Mouse (Mus musculus): ENCODE results near the gene Fam71a. TPM values are rescaled to one million over a fixed set of nuclear protein-coding genes. Genes with fewer than 3 reads are reported as not detected.

Fam71a gene
- polyA plus RNA-seq, 1 experiment from 2014 or later: not detected

- peaks cover 11% of the 10 kb centered on the region for H3K4me1 ChIP-seq (ENCODE audit: insufficient read depth)
- no peak overlapping the region for H3K9ac ChIP-seq (replicated peaks)
- no peak for TF ChIP-seq EP300 (IDR thresholded peaks at IDR 0.05; ENCODE audit: low read depth)
- no peak for TF ChIP-seq CTCF (IDR thresholded peaks at IDR 0.05; ENCODE audit: low read depth)
- no peaks in the 10 kb centered on the region for H3K9me3 ChIP-seq (ENCODE audit: low read length)
- H3K4me2 ChIP-seq (ENCODE audit: low read depth, low read length): no peak overlapping the region
- 64% methylated on average over 4 of the region's 4 CpGs for WGBS (ENCODE audit: insufficient replicate concordance)
- no peaks in the 10 kb centered on the region for H3K27me3 ChIP-seq (ENCODE audit: insufficient read depth, low read length)
- no peak for ATAC-seq
- H3K27ac ChIP-seq (ENCODE audit: low read depth): no peak overlapping the region
- no peaks in the 10 kb centered on the region for H3K36me3 ChIP-seq (replicated peaks; ENCODE audit: insufficient read depth, low read length)
- H3K4me3 ChIP-seq (ENCODE audit: low read depth, low read length): no peak overlapping the region
- no peak for DNase-seq
These were observed 29.2 kb downstream of the Fam71a start for GRCm38 (mm10) chr1:191135406-191135805.

GRCm38 (mm10) chr1:191132934-191133333 lies 31.7 kb downstream of the Fam71a start:
- Histone ChIP-seq H3K9me3 (ENCODE audit: low read length) (0 out of 2 replicates have a peak, but pooled peaks cover 4% of the 10 kb centered on the region), H3K4me1 (ENCODE audit: insufficient read depth) (peaks cover 11% of the 10 kb centered on the region), H3K36me3 (replicated peaks; ENCODE audit: insufficient read depth, low read length) (no peaks in the 10 kb centered on the region), H3K4me3 (ENCODE audit: low read depth, low read length) (no peak overlapping the region), H3K27ac (ENCODE audit: low read depth) (peak overlapping the region; percentile 11; the same call in 1 of the 2 replicates), H3K27me3 (ENCODE audit: insufficient read depth, low read length) (no peaks in the 10 kb centered on the region), H3K4me2 (ENCODE audit: low read depth, low read length) (peak overlapping the region; percentile 47), H3K9ac (replicated peaks) (no peak overlapping the region)
- WGBS (ENCODE audit: insufficient replicate concordance): 25% methylated on average over 5 of the region's 5 CpGs
- TF ChIP-seq EP300 (IDR thresholded peaks at IDR 0.05; ENCODE audit: low read depth) (no peak), CTCF (IDR thresholded peaks at IDR 0.05; ENCODE audit: low read depth) (0 out of 2 replicates have a peak, but pooled peaks have one; percentile 7)
- DNase-seq (no peak), ATAC-seq (peak; percentile 55)

- Histone ChIP-seq H3K4me3 (ENCODE audit: low read depth, low read length) (no peak overlapping the region), H3K4me1 (ENCODE audit: insufficient read depth) (peaks cover 11% of the 10 kb centered on the region), H3K27me3 (ENCODE audit: insufficient read depth, low read length) (no peaks in the 10 kb centered on the region), H3K4me2 (ENCODE audit: low read depth, low read length) (no peak overlapping the region), H3K27ac (ENCODE audit: low read depth) (no peak overlapping the region), H3K9me3 (ENCODE audit: low read length) (0 out of 2 replicates have a peak, but pooled peaks cover 4% of the 10 kb centered on the region), H3K9ac (replicated peaks) (no peak overlapping the region), H3K36me3 (replicated peaks; ENCODE audit: insufficient read depth, low read length) (no peaks in the 10 kb centered on the region)
- no peak for TF ChIP-seq CTCF (IDR thresholded peaks at IDR 0.05; ENCODE audit: low read depth)
- no peak for TF ChIP-seq EP300 (IDR thresholded peaks at IDR 0.05; ENCODE audit: low read depth)
- DNase-seq (no peak), ATAC-seq (no peak)
- 62% methylated on average over 5 of the region's 5 CpGs for WGBS (ENCODE audit: insufficient replicate concordance)
These were observed 32.4 kb downstream of the Fam71a start for GRCm38 (mm10) chr1:191132240-191132639.

DNA sequence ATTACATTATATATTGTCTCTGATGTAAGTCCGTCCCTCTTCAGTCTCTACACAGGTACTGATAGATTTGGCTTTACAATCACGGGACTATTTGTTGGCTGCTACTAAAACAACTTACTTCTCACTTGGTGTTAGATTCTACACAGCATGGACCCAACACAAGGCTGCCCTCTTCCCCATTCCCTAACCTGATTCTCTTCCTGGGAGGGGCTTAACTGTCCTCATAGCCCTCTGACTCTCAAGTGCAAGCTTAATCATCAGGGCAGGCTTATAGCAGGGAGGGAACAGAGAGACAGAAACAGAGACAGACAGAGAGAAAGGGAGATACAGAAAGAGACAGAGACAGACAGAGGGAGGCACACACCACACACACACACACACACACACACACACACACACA lies 32.9 kb downstream of the Fam71a start:
- Histone ChIP-seq H3K4me2 (ENCODE audit: low read depth, low read length) (no peak overlapping the region), H3K9ac (replicated peaks) (no peak overlapping the region), H3K27ac (ENCODE audit: low read depth) (no peak overlapping the region), H3K4me3 (ENCODE audit: low read depth, low read length) (no peak overlapping the region), H3K36me3 (replicated peaks; ENCODE audit: insufficient read depth, low read length) (no peaks in the 10 kb centered on the region), H3K4me1 (ENCODE audit: insufficient read depth) (peaks cover 11% of the 10 kb centered on the region), H3K27me3 (ENCODE audit: insufficient read depth, low read length) (no peaks in the 10 kb centered on the region), H3K9me3 (ENCODE audit: low read length) (0 out of 2 replicates have a peak, but pooled peaks cover 4% of the 10 kb centered on the region)
- DNase-seq (no peak), ATAC-seq (no peak)
- WGBS (ENCODE audit: insufficient replicate concordance): 77% methylated on average over 2 of the region's 2 CpGs
- TF ChIP-seq CTCF (IDR thresholded peaks at IDR 0.05; ENCODE audit: low read depth) (no peak), EP300 (IDR thresholded peaks at IDR 0.05; ENCODE audit: low read depth) (no peak)

- Histone ChIP-seq H3K27me3 (ENCODE audit: insufficient read depth, low read length) (0 out of 2 replicates have a peak, but pooled peaks cover 2% of the 10 kb centered on the region), H3K27ac (ENCODE audit: low read depth) (no peak overlapping the region), H3K4me1 (ENCODE audit: insufficient read depth) (peaks cover 2% of the 10 kb centered on the region; the same call in 1 of the 2 replicates), H3K4me3 (ENCODE audit: low read depth, low read length) (peak overlapping the region; percentile 40), H3K9me3 (ENCODE audit: low read length) (0 out of 2 replicates have a peak, but pooled peaks cover 4% of the 10 kb centered on the region), H3K4me2 (ENCODE audit: low read depth, low read length) (peak overlapping the region; percentile 70), H3K36me3 (replicated peaks; ENCODE audit: insufficient read depth, low read length) (no peaks in the 10 kb centered on the region), H3K9ac (replicated peaks) (0 out of 2 replicates have a peak overlapping the region, but pooled peaks have one; percentile 48)
- peak; percentile 87 for DNase-seq
- ATAC-seq: peak; percentile 88
- WGBS (ENCODE audit: insufficient replicate concordance): 8% methylated on average over 37 of the region's 38 CpGs
- TF ChIP-seq EP300 (IDR thresholded peaks at IDR 0.05; ENCODE audit: low read depth): no peak
- peak; percentile 88 for TF ChIP-seq CTCF (IDR thresholded peaks at IDR 0.05; ENCODE audit: low read depth)
These were observed 38.6 kb downstream of the Fam71a start for GRCm38 (mm10) chr1:191125811-191126638.

- 0 out of 2 replicates have a peak, but pooled peaks cover 2% of the 10 kb centered on the region for H3K27me3 ChIP-seq (ENCODE audit: insufficient read depth, low read length)
- WGBS (ENCODE audit: insufficient replicate concordance): 58% methylated on average over 4 of the region's 4 CpGs
- ATAC-seq: no peak
- H3K9ac ChIP-seq (replicated peaks): no peak overlapping the region
- no peaks in the 10 kb centered on the region for H3K36me3 ChIP-seq (replicated peaks; ENCODE audit: insufficient read depth, low read length)
- peaks cover 2% of the 10 kb centered on the region; the same call in 1 of the 2 replicates for H3K4me1 ChIP-seq (ENCODE audit: insufficient read depth)
- no peak overlapping the region for H3K4me3 ChIP-seq (ENCODE audit: low read depth, low read length)
- no peak overlapping the region for H3K4me2 ChIP-seq (ENCODE audit: low read depth, low read length)
- no peak for DNase-seq
- 0 out of 2 replicates have a peak, but pooled peaks cover 2% of the 10 kb centered on the region for H3K9me3 ChIP-seq (ENCODE audit: low read length)
- TF ChIP-seq EP300 (IDR thresholded peaks at IDR 0.05; ENCODE audit: low read depth): no peak
- no peak for TF ChIP-seq CTCF (IDR thresholded peaks at IDR 0.05; ENCODE audit: low read depth)
- no peak overlapping the region for H3K27ac ChIP-seq (ENCODE audit: low read depth)
These were observed 40.3 kb downstream of the Fam71a start for GRCm38 (mm10) chr1:191124288-191124687.
